ENCODE assay signal across 9 mouse cellular contexts in the genomic region with DNA sequence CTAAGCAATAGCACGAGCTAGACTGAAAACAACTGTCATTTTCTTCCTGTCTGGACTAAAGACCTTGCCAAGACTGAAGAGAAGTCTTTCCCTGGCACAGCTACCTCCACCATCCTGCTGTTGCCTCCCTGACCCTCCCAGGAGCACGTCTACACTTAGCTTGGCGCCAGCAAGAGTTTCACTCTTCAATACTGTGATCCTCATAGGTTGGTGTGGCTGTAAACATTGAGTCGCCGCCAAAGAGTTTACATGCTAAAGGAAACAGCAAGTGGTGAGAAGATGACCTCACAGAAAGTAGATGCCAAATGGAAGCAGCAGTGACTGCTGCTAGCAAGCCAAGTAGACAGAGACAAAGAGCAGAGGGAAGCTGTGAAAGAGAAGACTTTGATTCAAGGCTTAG.
A peak's percentile ranks its signal among the peaks of the same experiment; 100 is the strongest.
DNase-seq lines count a peak whose midpoint lies in the region.
"Had no signal": no experiment of that assay in that cellular context is flagged by ENCODE, and none has a peak within 500 bp of the region (broad histone marks: within the 10 kb centered on the region; RNA-seq: fewer than 3 reads in every experiment).

No protein-coding gene starts in this region.

- peak; percentile 23 for DNase-seq in gastrocnemius, adult 18-20 months (ENCODE audit: low spot score)
- DNase-seq in gastrocnemius, adult 8-10 months (ENCODE audit: low spot score in 2 of 2): no peak
- DNase-seq in urinary bladder, postnatal 14 days (ENCODE audit: low spot score): peak; percentile 8
- no peak for DNase-seq in urinary bladder, adult 2 months (ENCODE audit: low spot score)
- peak; percentile 41 for DNase-seq in heart, postnatal 4 days
- no peak for DNase-seq in right cerebral cortex, postnatal 36 days (ENCODE audit: low spot score in 2 of 2)
- DNase-seq in neural tube, embryonic 10.5 days (ENCODE audit: extremely low spot score, low spot score): no peak
- DNase-seq: cerebellum, adult 11 months; right cerebral cortex, adult 18-20 months had no signal

Comparison
In these comparisons a context has a peak if more than half of its experiments do, and no peak if none do; other contexts are left out.
1. DNase-seq: peak in gastrocnemius, adult 18-20 months (single experiment), urinary bladder, postnatal 14 days (single experiment) and heart, postnatal 4 days (single experiment); none in gastrocnemius, adult 8-10 months (0 of 2), urinary bladder, adult 2 months (single experiment), right cerebral cortex, postnatal 36 days (0 of 2) and neural tube, embryonic 10.5 days (single experiment).